Mouse (Mus musculus): ENCODE results near the gene Socs3. TPM values are rescaled to one million over a fixed set of nuclear protein-coding genes. Genes with fewer than 3 reads are reported as not detected.
A peak's percentile ranks its signal among the peaks of the same experiment; 100 is the strongest.

Gene Socs3
- polyA plus RNA-seq, 1 experiment from 2014 or later = 11.7 TPM

DNA sequence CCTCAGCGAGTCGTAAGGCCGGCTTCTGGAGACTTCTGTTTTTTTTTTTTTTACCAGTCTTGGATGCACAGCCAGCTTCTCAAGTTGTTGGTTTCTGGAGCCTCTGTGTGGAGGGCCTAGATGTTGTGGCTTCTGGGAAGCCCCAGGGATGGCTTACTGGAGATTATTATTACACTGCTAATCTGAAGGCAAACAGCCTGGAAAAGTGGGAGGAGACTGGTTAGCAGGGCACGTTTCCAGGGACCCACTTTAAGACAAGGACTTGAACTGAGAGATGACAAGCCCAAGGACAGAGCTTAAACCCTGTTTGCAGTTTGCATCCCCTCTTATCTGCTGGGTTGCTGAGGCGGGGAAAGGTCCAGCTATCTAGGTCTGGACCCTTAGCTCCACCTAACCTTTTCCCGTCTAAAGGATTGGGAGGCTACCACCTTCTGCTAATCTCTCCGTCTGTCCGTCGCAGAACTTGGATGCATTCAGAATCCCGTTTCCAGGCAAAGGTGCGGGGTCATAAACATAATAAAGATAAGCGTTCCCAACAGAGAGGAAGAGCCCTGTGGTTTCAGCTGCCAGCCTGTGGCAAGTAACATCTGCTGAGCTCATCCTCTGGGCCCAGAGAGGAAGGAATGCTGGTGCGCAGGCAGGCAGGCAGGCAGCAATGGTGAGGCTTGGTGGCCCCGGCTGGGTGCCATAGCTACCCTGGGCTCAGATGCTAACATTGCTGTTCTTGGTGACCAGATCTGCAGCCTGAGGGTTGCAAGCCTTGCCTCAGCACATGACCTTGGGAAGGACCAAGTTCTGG is 4.7 kb upstream of the Socs3 start:
- no peak for DNase-seq (ENCODE audit: low spot score)
- ATAC-seq (replicated peaks; ENCODE audit: low FRiP score, low read depth) = no peak
- no peak overlapping the region for H3K9ac ChIP-seq (ENCODE audit: low read depth, low read length)
- H3K4me1 ChIP-seq (replicated peaks; ENCODE audit: insufficient read depth, low read length) = peaks cover 19% of the 10 kb centered on the region
- no peak for TF ChIP-seq CTCF (IDR thresholded peaks at IDR 0.05; ENCODE audit: low read depth)
- no peak overlapping the region for H3K4me2 ChIP-seq (ENCODE audit: low read length)
- H3K27me3 ChIP-seq (ENCODE audit: insufficient read depth, low read length) = no peaks in the 10 kb centered on the region
- peak overlapping the region; percentile 77; the same call in 1 of the 2 replicates for H3K27ac ChIP-seq
- no peaks in the 10 kb centered on the region for H3K9me3 ChIP-seq (replicated peaks; ENCODE audit: low read length)
- no peak overlapping the region for H3K4me3 ChIP-seq (replicated peaks; ENCODE audit: low read depth, low read length)
- H3K36me3 ChIP-seq (ENCODE audit: insufficient read depth, low read length) = no peaks in the 10 kb centered on the region
- 53% methylated on average over 14 of the region's 14 CpGs for WGBS

DNA sequence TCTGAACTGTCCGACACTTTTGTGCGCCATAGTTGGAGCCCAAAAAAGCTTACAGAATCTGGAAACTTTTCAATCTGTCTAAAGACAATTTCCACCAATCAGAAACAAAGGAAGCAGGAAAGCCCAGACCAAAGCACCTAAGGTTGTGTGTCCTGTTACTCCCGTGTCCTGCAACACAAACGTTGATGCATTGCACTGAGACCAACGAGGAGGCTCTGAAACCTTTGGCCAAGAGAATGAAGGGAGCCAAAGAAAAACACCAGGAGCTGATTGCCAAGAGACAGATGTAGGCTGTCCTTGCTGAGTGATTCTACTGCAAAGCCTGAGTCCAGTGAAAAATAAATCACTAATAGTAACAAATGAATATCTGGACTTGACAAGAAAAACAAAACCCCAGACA is 3.7 kb upstream of the Socs3 start:
- Histone ChIP-seq H3K9ac (ENCODE audit: low read depth, low read length) (no peak overlapping the region), H3K4me2 (ENCODE audit: low read length) (no peak overlapping the region), H3K9me3 (replicated peaks; ENCODE audit: low read length) (no peaks in the 10 kb centered on the region), H3K27ac (no peak overlapping the region), H3K4me3 (replicated peaks; ENCODE audit: low read depth, low read length) (no peak overlapping the region), H3K36me3 (ENCODE audit: insufficient read depth, low read length) (no peaks in the 10 kb centered on the region), H3K27me3 (ENCODE audit: insufficient read depth, low read length) (no peaks in the 10 kb centered on the region), H3K4me1 (replicated peaks; ENCODE audit: insufficient read depth, low read length) (peaks cover 19% of the 10 kb centered on the region)
- 37% methylated on average over 5 of the region's 5 CpGs for WGBS
- DNase-seq (ENCODE audit: low spot score) = no peak
- no peak for ATAC-seq (replicated peaks; ENCODE audit: low FRiP score, low read depth)
- TF ChIP-seq CTCF (IDR thresholded peaks at IDR 0.05; ENCODE audit: low read depth) = no peak

DNA sequence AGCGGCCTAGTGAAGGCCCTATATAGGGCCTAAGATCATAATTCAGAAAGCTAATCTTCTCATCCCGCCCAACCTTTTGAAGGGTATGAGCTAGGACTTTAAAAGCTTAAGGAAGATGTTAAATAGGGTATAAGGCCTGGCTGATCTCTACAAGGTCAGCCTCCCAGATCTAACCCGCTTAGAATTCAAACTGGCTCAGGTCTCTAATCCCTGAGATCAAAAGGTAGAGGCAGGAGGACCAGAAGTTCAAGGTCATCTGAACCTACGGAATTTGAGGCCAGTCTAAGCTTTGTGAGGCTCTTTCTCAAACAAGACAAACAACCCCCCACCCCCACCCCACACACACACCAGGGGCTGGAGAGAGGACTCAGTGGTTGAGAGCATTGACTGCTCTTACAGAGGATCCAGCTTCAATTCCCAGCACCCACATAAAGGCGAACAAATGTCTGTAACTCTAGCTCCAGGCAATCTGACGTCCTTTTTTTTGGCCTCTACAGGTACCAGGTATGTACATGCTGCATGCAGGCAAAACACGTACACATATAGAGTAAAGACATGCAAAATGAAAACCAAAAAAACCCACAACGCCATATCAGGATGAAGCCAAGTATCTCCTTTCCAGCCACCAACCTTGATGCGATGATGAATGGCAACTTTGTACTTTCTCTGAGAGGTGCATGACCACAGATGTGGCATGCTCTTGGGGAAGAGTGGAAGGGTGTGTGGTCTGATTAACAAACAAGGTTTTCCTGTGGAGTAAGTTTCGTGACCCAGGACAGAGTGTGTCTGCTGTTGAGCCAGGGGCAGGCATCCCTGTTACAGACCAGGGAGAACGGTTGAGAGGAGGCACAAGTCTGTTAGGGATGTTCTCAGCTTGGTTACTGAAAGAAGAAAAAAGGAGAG is 3.1 kb upstream of the Socs3 start:
- no peak overlapping the region for H3K27ac ChIP-seq
- H3K9ac ChIP-seq (ENCODE audit: low read depth, low read length) = no peak overlapping the region
- ATAC-seq (replicated peaks; ENCODE audit: low FRiP score, low read depth) = no peak
- no peaks in the 10 kb centered on the region for H3K9me3 ChIP-seq (replicated peaks; ENCODE audit: low read length)
- 84% methylated on average over 11 of the region's 11 CpGs for WGBS
- H3K4me3 ChIP-seq (replicated peaks; ENCODE audit: low read depth, low read length) = no peak overlapping the region
- peaks cover 23% of the 10 kb centered on the region for H3K4me1 ChIP-seq (replicated peaks; ENCODE audit: insufficient read depth, low read length)
- TF ChIP-seq CTCF (IDR thresholded peaks at IDR 0.05; ENCODE audit: low read depth) = no peak
- no peak for DNase-seq (ENCODE audit: low spot score)
- no peak overlapping the region for H3K4me2 ChIP-seq (ENCODE audit: low read length)
- no peaks in the 10 kb centered on the region for H3K27me3 ChIP-seq (ENCODE audit: insufficient read depth, low read length)
- H3K36me3 ChIP-seq (ENCODE audit: insufficient read depth, low read length) = no peaks in the 10 kb centered on the region

DNA sequence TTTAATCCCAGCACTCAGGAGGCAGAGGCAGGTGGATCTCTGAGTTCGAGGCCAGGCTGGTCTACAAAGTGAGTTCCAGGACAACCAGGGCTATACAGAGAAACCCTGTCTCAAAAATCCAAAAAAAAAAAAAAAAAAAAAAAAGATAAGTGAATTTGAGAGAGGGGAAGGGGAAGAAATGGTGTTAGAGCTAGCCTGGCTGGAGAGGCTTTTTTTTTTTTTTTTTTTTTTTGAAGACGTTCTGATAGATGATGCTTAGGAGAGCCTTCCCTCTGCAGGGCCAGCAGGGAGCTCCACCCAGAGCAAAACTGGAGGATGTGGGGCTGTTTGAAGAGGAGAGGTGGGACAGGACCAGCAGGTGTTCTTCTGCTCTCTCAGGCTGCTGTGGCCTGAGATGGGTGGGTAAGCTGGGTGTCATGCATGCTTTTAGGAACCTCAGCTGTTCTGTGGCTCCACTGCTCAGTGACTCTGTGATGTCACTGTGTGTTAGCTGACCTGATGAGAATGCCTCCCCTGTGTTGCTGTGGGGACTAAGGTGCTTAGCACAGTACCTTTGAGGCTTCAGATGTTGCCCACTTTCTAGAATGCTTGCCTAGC is 1.9 kb upstream of the Socs3 start:
- WGBS = 48% methylated on average over 2 of the region's 2 CpGs
- no peak for TF ChIP-seq CTCF (IDR thresholded peaks at IDR 0.05; ENCODE audit: low read depth)
- peaks cover 33% of the 10 kb centered on the region for H3K4me1 ChIP-seq (replicated peaks; ENCODE audit: insufficient read depth, low read length)

DNA sequence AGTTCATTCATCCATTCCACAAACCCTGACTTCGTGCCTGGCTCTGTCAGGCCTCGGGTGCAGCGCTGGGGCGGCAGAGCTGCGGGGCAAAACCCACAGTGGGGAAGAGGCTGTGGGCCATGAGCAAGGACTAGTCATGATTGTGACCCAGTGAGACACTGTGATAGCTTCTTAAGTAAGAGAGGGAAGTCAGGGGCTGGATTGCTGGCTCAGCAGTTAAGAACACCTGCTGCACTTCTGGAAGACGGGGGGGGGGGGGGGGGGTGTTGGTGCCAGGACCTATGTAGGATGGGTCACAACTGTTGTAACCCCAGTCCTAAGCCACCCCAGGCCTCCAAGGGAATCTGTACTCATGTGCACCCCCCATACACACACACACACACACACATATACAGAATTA is 1.3 kb upstream of the Socs3 start:
- Histone ChIP-seq H3K4me2 (ENCODE audit: low read length) (no peak overlapping the region), H3K9ac (ENCODE audit: low read depth, low read length) (no peak overlapping the region), H3K4me1 (replicated peaks; ENCODE audit: insufficient read depth, low read length) (peaks cover 35% of the 10 kb centered on the region), H3K36me3 (ENCODE audit: insufficient read depth, low read length) (no peaks in the 10 kb centered on the region), H3K9me3 (replicated peaks; ENCODE audit: low read length) (no peaks in the 10 kb centered on the region), H3K4me3 (replicated peaks; ENCODE audit: low read depth, low read length) (no peak overlapping the region), H3K27me3 (ENCODE audit: insufficient read depth, low read length) (no peaks in the 10 kb centered on the region), H3K27ac (no peak overlapping the region)
- WGBS = 40% methylated on average over 6 of the region's 6 CpGs
- no peak for DNase-seq (ENCODE audit: low spot score)
- ATAC-seq (replicated peaks; ENCODE audit: low FRiP score, low read depth) = no peak
- TF ChIP-seq CTCF (IDR thresholded peaks at IDR 0.05; ENCODE audit: low read depth) = no peak

More for the DNA sequence above, 1.9 kb upstream of the Socs3 start:
- Histone ChIP-seq H3K4me3 (replicated peaks; ENCODE audit: low read depth, low read length) (no peak overlapping the region), H3K9ac (ENCODE audit: low read depth, low read length) (no peak overlapping the region), H3K36me3 (ENCODE audit: insufficient read depth, low read length) (no peaks in the 10 kb centered on the region), H3K27me3 (ENCODE audit: insufficient read depth, low read length) (no peaks in the 10 kb centered on the region), H3K4me2 (ENCODE audit: low read length) (no peak overlapping the region), H3K9me3 (replicated peaks; ENCODE audit: low read length) (no peaks in the 10 kb centered on the region), H3K27ac (no peak overlapping the region)
- DNase-seq (ENCODE audit: low spot score) (no peak), ATAC-seq (replicated peaks; ENCODE audit: low FRiP score, low read depth) (no peak)

Measured in kidney, postnatal 0 days (tissue).